Mouse (Mus musculus) kidney, postnatal 36 days (tissue): ENCODE measurements at regions not wholly inside any gene's neighbourhood (a gene's known extent, or its start where the extent isn't known, plus 50 kb on each side); places are given as distances from the start of the nearest gene placed in this dataset.

Experiments
- DNase-seq, 2 experiments: peaks; one replicate each; pipeline ENCODE4 v3.0.0; 2021 to 2022; ENCODE audit warnings: mixed read lengths in 2 of 2

DNA sequence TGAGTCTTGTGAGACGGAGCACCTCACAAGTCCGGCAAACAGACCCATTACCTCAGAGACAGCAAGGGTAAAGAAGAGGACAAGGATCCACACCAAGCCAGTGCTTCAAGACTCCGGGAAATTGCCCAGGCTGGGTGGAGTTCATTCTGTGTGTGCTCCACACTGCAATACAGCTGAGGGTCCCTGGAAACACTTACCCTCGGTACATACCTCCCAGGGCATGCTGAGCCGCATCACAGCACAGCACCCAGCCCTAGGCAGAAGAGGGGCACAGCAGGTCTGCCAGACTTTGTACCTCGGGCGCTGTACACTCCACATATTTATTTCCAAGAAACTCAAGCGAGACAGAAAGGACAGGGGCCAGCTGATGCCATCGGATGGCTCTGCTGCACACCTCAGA, 54.5 kb upstream of the Cmc1 start:
- DNase-seq, result no peak

DNA sequence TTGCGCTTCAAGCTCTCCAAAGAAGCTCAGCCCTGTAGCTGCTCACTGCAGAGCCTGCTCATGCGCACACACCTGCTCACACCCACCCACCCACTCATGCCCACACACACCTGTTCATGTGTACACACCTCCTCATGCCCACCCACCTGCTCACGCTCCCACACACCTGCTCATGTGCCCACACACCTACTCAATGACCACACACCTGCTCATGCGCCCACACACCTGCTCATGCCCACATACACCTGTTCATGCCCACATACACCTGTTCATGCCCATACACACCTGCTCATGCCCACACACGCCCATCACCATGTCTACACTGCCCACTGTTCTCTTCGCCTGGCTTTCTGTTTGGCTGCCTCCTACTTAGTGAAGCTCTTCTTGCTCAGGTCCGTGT, 56.5 kb upstream of the Cmc1 start:
- no peak for DNase-seq

DNA sequence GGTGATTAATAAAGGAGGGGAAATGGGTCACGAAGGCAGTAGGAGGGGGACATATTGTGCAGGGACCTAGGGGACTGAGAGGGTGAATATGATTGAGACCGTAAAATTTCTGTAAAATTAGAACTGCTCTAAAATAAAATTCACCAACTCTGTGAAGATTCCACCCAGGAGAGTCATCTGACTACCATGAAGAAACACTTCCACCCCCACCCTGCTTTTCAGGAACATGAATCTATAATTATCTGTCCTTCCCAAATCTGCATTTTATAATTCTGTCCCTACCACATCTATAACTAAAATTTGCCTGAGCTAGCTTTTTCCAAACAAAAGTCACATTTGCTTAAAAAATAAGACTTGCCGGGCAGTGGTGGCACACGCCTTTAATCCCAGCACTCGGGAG, 69.7 kb upstream of the Cmc1 start:
- DNase-seq, result no peak

DNA sequence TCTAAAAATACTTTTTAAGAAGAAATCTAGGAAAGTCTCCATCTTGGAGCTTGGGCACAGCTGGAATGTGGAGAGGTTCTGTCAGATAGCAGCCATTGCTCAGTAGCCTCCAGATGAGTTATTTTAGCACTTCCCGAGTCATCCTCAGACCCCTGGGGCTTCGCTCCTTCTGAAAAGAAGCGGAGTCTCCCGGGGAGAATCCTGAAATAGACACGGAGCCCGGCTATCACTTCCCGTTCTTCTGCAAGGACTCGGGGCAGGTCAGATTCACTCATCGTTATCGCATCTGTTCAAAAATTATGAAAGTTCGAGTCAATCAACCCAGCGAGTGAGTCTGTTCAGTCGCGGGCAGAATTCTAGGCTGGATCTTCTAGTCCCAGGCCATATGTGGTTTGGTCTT, 71.2 kb upstream of the Cmc1 start:
- no peak for DNase-seq

DNA sequence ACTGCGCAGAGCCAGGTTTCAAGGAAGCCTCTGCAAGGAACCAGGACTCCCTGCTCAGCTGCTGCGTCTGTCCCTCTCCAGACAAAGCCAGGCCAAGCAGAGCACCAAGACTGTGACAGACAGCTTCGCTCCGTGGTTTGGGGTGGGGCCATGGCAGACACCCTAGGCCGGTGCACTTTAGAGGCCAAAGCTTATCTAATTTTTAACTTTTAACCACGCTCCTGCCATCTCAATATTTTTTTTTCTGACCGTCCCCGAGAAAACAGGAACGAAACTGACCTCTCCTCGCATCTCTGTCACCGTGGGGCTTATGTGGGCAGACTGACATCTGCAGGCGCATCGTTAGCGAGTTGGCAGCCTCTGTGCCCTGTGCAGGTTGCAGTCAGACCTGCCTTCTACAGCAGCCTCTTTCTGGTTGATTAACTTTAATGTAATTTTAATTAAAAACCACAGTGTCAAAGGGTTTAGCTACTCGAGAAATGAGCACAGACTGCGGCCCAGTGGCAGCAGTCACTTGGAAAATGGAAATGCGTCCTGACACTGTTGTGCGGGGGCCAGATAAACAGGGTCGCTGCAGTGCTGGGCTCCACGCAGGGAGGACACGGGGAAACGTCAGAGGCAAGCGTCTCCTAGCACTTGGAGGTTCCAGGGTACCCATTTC, 77.6 kb upstream of the Cmc1 start:
- DNase-seq, result peak in 1 of 2 experiments; percentile 18

DNA sequence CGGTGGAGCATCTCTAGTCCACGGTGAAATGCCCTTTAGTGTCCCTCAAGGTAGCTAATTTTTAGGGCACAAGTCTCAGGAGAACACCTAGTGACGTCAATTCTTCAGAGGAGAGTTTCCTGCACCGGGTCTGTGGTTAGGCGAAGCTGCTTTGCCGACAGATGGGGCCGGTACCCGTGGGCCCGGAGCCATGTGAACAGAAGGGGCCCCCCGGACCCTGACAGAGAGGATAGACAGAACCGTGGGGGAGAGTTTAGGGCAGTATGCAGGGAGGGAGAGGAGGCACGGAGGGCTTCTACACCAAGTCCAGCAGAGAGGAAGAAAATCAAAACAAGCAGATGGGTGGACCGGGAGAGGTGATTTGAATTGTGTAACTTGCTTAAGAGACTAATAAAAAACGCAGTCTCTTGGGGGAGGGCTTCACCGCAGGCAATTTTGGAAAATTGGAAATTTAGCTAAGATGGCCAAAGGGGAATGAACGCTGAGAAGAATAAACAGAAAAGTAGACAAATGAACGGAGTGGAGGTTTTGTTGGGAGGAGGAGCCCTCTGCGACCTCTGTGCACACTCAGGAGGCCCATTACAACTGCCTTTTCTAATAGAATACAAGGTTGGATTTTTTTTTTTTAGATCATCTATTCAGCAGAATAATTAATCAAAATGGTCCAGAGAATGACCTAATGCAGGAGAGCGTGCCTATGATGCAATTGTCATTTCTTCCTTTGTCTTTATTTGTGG, 78.9 kb upstream of the Cmc1 start:
- DNase-seq, result no peak

DNA sequence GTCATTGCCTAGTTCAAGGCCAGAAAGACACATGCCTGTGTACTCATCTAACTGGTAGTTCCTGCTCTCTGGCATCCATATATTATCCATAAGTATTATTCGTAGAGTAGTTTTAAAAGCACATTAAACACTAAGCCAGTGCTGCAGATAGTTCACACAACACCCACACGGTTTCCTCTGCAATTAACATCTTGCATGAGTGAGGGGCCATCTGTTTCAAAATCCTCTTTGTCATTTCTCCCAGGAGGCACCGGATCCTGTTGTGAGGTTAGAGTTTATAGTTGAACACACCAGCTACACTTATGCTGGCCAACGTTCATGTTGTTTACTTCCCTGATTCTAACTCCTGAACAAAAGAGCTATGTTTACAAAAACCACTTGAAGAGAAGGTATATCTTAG, 90.7 kb upstream of the Cmc1 start:
- no peak for DNase-seq

DNA sequence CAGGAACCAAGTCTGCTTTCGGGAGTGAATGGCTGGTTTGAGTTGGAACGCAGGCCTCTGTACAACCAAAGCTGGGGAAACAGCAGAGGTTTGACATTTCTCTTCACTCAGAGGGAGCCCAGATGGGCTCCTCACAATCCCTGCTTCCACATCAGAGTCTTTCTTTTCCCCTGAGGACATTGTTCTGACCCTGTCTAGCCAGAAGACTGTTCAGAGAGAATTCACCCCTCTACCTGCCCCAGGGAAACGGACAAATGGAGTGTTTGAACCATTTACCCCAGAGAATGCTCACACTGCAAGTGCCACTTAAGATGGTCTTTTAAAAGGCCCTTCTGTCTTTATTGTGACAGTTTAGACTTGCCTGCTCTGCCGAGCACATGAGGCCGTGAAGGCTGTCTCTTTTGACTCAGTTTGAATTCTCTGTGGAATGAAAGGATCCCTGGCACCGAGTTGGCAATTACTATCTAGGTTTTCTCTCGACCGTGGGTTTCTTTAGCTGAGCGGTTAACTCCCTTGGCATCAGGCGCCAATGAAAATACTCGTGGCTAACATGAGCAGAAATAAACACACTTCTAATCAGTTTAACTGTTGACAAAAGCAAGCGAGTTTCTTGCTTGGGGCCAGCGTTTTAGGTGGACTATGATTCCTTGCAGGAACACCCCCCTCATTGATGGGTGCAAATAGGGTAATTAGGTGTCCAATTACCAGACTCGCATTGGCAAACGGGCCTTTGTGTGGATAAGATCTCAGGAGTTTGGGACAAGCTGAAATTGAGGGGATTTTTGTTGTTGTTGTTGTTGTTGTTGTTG, 97.0 kb upstream of the Cmc1 start:
- no peak for DNase-seq

DNA sequence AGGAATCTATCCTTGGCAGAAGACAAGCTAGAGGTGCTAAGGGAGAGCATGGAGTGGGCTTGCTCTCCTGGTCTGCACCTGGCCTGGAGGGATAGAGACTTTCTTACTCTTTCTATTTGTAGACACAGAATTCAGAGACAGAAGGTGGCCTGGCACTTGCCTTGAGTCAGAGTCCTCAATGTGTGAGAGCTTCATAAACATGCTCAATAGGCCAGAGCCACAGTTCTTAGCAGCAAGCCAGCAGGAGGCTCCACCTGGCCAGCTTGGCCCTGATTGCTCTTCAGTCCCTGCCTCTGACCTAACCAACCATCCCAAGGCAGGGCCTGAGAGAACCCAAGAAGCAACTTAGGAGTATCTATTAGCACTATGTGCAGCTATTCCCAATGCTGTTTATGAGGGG, 103.9 kb upstream of the Cmc1 start:
- DNase-seq, result no peak

DNA sequence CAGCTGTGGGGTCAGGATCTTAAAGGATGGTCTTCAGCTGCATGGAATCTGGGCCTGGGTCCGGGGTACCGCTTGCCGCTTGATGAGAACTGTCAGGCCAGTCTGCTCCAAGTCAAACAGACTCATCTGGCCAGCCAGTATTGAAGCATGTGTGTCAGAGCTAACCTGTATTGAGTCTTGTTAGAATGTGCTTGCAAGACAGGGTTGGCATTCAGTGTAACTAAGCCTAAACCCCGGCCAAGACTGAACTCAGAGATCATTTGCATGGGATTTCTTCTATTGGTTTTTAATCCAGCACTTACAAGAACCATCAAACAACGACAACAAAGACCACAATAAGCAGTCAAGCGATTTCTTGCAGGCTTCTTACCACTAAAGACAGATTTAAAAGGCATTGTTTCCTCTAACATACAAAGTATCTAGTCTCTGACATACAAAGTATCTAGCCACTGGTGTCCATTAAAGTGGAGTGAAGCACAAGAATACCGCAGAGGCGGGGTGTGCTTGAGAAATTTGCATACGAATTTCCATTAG, 105.3 kb upstream of the Cmc1 start:
- no peak for DNase-seq

DNA sequence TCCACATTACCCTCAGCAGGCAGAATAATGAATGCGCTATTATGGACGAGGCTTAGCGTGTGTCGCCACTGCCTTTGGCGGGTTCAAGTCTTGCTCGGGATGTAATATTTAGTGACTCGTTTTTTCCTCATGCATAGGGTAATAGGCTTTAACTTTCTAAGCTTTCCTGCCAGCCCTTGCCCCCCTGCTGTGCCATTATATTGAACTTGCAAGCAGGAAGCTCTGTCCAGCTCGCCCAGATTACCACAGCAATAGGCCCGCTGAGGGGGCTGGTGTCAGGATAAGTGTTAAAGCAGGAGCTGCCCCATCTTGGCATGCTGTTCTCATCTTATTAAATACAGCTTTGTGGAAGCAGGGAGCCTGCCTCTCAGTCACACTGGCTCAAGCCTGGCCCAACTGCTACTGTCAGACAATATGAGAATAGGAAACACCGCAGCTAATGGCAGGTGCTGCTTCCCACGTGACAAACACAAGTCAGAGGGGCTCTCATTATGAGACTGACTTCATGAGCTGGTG, 105.8 kb upstream of the Cmc1 start:
- no peak for DNase-seq

DNA sequence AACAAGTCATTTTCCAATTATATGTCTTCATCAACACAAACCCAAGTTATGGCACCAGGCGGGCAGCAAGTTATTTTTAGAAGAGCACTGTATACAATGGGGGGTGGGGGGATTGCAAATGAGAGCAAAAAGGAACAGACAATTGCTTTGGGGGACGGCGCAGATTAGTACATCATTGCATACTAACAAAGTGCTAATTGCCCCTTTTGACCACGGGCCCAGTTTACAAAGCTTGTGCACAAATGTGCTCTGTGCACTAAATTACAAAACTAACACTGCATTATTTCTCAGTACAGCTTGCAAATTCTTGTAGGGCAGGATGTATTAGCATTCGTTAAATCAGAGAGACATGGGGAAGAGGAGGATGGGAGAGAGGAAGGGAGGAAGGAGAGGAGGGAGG, 116.3 kb upstream of the Cmc1 start:
- no peak for DNase-seq

DNA sequence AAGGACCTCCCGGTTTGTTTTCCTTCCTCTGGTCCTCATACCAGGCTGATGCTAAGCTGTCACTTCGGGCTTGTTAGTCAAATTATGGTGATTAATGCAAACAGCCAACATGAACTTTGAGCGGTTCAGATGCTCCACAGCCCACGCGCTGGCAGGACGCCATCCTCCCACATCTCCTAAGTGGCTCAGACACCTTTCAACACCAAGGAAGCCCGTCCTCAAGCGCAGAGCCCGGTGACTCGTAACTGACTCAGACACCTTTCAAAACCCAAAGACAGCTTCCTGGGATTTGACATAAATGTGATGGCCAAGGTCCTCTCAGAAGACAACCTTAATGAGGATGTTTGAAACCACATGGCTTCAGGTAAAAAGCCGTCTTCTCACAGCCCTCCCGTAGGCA, 121.7 kb upstream of the Cmc1 start:
- peak; percentile 42 to 51 for DNase-seq

DNA sequence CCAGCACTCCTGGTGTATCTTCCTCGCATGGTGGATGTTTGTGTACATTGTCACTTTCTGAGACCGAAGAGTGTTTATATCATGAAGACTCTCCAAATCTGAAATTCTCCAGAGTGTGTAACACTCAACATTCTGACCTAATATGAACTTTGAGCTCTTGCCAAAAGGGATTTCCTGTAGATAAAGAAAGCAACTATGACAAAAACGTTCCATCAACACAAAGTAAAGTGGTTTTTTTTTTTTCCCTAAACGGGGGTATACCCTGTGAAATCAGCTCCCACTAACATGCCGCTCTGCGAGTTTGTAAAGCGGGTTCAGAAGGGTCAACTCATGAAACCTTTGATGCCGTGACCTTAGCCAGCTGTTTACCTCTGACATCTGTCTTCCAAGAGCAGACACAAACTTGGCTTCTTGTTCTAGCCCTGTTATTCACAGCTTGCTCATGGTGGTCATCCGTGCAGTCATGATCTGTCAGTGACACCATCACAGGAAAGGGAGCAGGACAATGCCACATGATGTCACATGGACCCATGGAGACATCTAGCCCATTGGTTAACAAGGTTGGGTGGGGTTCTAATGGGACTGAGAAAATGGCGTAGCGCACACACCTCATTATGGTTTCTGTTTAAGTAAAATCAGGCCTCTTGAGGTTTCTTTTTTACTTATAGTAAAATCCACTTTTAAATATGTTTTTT, 122.9 kb upstream of the Cmc1 start:
- peak; percentile 11 to 12 for DNase-seq

DNA sequence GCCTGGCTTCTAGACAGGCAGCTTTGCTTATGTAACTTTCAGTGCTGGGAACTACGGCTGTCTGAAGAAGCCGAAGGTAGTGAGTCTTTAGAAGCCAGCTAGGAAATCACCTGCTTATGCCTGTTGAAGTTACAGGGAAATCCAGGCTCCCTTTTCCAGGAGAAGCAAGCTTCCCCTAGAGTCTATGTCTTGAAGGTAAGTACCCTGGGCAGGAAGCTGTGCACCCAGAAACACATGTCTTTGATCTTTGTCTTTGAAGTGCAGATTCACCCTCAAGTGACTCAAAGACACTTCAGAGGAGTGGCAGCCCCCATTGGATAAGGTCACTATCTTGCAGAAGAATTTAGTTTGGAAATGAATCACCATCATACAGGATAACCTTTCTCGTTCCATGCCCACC, 135.5 kb upstream of the Cmc1 start:
- no peak for DNase-seq

DNA sequence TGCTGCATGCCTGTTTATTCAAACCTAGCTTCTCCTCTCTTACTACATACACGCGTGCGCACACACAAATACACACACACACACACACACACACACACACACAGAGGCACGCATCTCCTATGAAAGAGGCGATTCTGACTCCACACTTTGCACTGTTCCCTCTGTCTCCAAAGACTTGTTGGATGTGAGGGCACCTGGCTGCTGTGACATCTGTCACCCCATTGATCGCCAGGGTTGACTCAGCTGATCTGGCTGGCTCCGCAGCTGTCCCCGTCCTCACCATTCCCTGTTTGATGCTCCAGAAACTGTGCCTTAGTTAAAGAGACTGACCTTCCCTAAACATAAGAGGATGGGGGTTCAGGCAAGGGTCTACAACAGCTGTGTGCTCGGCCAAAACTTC, 137.6 kb upstream of the Cmc1 start:
- no peak for DNase-seq

DNA sequence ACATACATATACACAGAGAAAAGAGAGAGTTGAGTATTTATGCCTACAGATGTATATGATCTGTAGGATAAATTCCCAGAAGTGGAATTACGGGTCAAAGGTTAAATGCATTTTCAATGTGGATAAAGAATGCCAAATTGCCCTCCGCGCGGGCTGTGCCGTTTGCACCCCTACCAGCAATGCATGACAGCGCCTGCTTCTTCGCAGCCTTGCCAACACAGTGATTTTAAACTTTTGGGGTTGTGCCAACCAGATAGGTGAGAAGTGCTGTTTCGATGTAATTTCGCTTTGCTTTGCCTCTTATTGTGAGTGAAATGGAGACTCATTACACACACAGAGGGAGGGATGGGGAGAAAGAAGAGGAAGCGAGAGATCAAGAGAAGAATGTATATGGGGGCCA, 142.9 kb upstream of the Cmc1 start:
- no peak for DNase-seq

DNA sequence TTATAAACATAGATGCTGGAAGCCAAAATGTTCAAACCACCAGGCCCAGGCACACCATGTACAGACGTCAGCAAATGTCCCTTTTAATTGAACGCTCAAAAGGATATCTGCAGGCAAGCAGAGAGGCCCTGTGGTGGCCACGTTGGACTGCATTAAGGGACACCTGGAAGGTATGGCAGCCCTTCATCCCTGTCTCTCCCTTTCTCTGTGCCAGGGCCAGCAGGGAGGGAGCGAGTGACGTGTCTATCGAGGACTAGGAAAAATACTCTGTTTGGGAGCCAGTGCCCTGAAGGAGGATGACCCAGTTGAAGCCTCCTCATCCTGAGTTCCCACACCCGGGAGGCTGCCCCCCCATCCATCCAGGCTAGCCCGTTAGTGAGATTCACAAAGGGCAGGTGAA, 144.0 kb upstream of the Cmc1 start:
- no peak for DNase-seq

DNA sequence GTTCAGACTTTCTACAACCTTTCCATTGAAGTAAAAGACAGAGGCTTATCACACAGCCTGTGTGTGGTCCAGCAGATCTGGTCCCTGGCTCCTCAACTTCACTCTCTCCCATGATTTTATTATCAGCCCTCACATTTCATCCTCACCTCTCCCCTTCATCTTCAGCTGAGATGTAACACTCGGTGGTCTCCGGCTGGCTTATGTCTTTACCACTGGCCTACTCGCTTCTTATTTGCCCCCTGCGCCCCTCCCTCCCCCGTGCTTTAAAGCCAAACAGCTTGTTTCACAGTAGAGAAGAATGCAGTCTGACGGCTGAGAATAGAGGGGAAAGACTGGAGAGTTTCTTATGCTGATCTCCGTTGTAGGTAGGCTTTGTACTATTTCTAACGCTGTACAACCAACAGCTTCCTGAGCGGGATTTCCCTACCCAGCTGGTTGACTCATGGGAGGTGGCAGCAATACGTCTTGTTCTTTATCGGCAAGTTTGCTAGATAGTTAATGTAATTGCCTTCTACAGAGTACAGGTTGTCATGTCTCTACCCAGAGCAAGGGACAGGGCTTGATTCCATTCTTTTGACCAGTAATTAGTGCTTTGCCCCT, 152.9 kb upstream of the Cmc1 start:
- no peak for DNase-seq

DNA sequence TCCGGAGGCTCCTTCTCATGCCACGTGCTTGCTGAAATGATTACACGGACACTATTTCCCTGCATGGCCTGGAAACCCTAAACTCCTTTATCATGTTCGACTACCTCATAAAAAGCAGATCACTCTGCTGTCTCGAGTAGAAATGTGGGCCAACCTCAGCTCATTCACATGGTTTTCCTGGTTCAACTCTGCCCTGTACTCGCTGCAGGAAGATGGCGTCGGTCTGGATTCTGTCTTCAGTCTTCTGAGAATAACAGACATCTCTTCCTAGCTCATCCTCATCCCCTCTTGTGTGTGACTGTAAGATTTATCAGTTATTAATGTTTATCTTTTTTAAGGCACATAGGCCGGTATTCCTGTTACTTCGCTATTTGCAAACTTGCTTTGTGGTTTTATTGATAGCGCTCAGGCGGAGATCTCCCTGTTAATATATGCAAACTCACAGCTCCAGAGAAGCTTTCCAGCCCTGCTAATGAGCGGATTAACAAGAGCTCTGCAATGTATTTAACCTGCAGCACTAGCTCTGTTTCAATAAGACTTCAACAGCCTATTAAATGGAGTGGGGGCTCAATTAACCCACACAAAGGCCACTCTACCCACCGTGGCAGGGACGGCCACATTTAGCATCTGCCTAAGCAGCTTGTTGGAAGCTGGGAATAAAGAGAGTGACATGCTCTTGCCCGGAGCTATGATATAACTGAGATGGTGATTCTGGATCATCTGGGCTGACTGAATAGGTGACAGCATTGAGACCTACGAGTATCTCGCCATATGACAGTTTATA, 159.5 kb upstream of the Eomes start:
- no peak for DNase-seq

DNA sequence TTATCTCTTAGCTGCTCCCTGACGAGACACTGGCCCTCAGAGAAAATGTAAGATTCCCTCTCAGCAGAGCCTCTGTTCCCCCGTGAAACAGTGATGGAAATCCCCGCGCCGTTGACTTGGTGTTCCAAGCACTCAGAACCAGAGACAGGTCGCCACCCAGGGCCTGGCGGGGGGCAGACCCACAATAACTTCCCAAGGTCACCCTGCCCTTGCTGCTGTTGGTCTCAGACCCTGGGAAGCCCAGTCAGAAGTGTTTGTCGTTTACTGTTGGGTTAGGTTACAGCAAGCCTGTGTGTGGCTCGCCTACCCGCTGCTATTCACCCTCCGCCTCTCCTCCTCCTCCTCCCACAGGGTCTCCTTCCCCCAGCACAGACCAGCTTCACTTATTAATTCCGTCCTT, 154.2 kb upstream of the Eomes start:
- DNase-seq, result no peak

DNA sequence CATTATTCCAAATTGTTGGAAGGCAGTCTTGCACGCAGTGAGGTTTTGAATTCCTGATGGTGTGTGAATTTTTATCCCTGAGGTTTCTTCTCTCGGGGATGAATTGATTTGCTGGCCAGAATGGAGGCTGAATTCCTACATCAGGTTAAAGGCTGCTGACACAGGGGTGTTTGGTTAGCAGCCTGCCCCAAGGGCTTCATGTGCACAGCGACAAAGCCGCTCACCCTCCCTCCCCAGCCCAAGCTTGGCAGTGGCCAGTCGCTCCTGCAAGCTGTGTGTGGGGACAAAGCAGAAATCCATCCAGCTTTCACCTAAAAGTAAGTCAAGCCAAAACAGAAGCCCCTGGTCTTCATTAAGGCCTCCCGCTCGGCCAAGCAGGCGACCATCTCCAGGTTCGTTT, 151.4 kb upstream of the Eomes start:
- DNase-seq, result no peak
